Mouse (Mus musculus): ENCODE measurements around the gene 9130213A22Rik.

The 9130213A22Rik gene

DNA sequence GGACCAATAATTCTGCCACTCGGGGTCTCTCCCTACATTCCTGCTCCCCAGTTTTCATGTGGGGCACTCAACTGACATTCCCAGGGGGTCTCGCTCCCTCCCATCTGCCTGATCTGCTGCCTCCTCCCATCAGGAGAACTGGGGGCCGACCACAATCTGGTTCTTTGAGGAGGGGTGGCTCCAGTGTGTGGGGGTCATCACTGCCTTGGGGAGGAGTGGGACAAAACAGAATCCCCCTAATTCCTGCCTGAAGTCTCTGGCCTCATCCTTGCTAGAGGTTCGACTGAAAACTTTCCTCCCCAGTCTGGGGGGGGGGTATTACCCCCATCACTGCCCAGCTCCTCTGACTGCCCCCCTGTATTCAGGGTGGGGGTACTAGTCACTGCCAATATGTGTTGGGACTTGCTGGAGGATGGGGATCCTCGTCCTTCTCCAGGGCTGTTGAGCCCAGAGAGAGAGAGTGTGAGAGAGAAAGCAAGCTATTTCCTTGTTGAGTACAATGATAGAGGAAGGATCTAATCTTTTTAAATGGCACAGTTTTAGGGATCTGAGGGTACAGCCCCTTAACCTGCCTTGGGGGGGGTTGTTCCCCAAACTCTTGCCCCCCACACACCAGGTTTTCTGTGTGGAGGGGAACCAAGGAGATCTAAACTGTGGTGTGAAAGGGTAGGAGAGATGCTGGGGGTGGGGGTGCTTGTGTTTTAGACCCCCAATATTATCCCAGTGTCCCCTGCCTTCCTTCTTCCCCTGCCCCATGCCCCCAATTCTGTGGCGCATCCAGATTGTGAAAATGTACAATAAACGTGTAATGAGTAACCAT, 30.6 kb downstream of the 9130213A22Rik start:
- DNase-seq = peak; percentile 70

GRCm38 (mm10) chr11:69090367-69090766, 32.0 kb downstream of the 9130213A22Rik start:
- DNase-seq = peak; percentile 50

- peak; percentile 84 for DNase-seq
These were observed 32.6 kb downstream of the 9130213A22Rik start for GRCm38 (mm10) chr11:69089616-69090290.

DNA sequence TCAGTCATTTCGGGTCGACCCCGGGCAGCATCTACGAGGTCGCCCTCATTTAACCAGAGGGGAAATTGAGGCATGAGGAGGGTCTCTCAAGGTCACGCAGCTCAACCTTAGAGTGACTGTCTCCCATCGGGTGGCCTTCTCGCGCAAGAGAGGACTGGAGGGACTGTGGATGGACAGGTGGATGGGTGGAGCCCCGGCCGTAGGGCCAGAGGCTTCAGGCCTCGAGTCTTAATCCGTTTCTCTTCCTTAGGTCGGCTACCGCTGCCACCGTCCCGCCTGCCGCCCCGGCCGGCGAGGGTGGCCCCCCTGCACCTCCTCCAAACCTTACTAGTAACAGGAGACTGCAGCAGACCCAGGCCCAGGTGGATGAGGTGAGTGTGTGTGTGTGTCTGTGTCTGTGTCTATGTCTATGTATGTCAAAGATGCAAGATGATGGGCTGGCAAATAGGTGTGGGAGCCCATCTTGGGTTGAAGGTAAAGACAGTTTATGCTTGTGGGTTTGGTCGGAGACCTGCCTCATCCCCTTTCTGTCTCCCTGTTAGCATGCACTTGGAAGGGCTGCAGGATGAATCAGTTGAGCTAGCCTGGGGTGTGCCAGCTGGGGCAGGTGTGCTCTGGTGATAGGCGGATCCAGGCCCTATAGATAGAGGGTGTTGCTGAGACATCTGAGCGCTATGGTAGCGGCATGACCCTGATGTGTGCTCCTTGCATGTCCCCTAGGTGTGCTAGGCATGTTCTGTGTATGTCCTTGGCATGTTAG, 33.4 kb downstream of the 9130213A22Rik start:
- DNase-seq = no peak

- DNase-seq = peak; percentile 96
These were observed 34.1 kb downstream of the 9130213A22Rik start, which contains the start of gene Vamp2 for GRCm38 (mm10) chr11:69088103-69088855. Vamp2 (plus strand) TSS chr11:69088490.

DNA sequence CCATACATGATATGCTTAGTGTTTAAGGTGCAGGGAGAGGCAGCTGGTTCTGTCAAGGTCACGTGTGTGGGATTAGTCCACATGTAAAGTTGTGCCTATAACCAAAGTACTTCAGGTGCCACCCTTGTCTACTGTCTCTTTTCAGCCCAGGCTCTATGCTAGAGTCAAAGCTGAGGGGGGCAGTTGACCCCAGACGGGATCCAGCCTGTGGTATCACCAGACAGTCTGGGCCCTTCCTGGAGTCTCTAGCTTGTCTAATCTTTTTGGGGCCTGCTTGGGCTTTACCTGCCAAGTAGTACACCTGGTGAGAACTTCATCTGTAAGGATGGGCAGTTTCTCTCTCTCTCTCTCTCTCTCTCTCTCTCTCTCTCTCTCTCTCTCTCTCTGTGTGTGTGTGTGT, 34.8 kb downstream of the 9130213A22Rik start:
- DNase-seq = peak; percentile 51

- peak; percentile 64 for DNase-seq
These were observed 35.3 kb downstream of the 9130213A22Rik start for GRCm38 (mm10) chr11:69087082-69087481.

DNA sequence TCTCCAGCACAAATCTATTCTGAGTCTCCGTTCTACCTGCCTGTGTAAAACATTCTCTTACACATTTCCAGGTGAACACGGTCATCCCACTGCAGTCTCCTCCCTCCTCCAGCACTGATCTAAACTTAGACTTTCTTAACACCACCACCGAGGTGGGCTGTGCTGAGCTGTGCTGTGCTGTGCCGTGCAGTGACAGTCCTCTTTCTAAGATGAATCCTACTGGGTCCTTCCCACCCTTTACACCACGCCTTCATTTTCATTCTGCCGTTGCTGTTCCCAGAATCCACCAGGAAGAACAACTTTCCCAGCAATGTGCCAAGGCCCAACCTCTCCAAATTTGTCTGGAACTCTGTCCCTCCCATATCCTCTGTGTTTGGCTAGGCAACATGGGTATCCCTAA, 36.0 kb downstream of the 9130213A22Rik start:
- DNase-seq = peak; percentile 47

GRCm38 (mm10) chr11:69085608-69086007, 36.8 kb downstream of the 9130213A22Rik start:
- DNase-seq = peak; percentile 31

- no peak for DNase-seq
These were observed 40.8 kb downstream of the 9130213A22Rik start for GRCm38 (mm10) chr11:69081613-69082012.

DNA sequence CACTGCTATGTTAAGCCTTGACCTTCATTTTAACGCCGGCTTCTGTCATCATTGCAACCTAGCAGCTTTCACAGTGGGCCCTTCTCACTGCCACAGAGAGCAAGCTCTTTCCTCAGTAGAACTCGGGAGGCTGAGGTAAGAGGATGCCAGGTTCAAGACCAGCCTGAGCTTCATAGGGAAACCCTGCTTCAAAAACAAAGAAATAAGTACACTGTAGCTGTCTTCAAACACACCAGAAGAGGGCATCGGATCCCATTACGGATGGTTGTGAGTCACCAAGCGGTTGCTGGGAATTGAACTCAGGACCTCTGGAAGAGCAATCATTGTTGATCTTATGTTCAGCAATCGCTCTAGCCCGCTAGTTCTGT, 41.5 kb downstream of the 9130213A22Rik start:
- DNase-seq = no peak

DNA sequence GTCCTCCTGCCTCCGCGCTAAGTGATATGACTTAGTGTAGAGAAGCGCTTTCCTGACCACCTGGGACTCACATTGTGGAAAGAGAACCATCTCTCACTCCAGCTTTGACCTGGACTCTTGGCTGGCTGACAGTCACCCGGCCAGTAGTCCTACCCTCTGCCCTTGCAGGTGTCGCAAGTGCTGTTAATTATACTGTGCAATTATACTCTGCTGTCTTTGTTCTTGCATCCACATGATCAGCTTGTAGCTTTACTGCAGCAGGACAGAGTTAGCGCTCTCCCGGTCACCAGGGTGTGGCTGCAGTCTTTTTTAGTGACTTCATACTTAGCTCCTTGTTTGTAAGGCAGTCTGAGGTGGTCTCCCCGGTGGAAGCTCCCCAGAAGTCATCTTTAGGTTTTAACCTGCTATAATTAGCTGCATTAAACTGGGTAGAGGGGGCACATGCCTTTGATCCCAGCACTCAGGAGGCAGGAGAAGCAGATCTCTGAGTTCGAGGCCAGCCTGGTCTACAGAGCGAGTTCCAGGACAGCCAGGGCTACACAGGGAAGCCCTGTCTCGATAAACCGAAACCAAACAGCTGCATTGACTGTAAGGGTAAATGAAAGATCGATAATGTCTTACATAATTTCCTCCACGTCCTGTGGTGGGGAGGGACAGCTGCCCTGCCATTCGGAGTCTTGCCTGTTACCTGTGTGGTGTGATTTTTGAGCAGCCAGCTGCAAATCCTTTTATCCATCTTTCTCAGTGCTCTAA, 42.1 kb downstream of the 9130213A22Rik start:
- peak; percentile 21 for DNase-seq

DNA sequence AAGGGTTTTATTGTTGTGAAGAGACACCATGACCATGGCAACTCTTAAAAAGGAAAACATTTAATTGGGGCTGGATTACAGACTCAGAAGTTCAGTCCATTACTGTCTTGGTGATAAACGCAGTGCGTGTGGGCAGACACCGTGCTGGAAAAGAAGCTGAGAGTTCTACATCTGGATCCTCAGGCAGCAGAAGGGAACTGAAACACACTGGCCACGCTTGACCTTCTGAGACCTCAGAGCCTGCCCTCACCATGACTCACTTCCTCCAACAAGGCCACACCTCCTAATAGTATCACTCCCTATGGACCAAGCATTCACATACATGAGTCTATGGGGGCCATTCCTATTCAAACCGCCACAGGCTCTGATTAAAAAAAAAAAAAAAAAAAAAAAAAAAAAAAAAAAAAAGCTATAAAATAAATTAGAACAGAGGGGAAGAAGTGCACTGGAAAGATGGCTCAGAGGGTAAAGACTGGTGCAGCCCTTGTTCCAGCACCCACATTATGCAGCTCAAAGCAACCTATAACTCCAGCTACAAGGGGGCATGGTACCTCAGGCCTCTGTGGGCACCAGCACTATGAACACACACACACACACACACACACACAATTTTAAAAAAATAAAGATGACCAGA, 43.5 kb downstream of the 9130213A22Rik start:
- no peak for DNase-seq

- DNase-seq = no peak
These were observed 44.3 kb downstream of the 9130213A22Rik start for GRCm38 (mm10) chr11:69078041-69078440.

GRCm38 (mm10) chr11:69077316-69077715, 45.1 kb downstream of the 9130213A22Rik start:
- DNase-seq = no peak

DNA sequence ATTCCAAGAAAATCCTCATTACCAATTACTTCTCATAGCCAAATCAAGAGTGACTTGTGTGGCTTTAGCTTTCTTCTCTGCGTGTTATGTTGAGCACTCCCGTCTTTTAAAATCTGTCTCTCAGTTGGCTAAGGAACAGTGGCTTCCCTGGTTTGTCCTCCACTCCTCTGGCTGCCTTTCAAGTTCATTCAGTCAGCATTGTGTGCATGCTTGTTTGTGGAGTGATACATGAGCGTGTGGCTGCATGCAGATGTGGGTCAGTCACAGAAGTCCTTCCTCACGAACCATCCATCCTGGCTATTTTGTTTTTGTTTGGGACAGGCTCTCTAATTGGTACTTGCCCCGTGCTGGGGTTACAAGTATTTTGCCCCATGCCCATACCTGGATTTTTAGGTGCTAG, 45.8 kb downstream of the 9130213A22Rik start:
- DNase-seq = peak; percentile 34

DNA sequence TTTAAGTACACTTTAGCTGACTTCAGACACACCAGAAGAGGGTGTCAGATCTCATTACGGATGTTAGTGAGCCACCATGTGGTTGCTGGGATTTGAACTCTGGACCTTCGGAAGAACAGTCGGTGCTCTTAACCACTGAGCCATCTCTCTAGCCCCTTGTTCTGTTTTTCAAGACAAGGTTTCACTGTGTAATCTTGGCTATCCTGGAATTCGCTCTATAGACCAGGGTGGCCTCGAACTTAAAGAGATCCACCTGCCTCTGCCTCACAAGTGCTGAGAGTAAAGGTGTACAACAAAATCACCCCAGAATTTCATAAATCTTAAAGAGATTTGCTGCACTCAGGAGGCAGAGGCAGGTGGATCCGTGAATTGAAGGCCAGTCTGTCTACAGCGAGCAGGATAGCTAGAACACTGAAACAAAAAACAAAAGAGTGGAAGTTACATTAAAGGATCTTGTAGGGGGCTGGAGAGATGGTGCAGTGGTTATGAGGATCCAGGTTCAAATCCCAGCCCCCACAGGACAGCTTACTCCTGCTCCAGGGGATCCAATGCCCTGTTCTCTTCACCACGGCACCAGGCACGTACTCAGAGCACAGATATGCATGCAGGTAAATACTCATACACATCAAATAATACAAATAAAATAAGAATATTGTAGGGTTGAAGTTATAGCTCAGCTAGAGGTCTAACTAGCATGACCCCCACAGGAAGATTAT, 46.5 kb downstream of the 9130213A22Rik start:
- no peak for DNase-seq

GRCm38 (mm10) chr11:69074776-69075069, 47.7 kb downstream of the 9130213A22Rik start:
- DNase-seq = no peak

DNA sequence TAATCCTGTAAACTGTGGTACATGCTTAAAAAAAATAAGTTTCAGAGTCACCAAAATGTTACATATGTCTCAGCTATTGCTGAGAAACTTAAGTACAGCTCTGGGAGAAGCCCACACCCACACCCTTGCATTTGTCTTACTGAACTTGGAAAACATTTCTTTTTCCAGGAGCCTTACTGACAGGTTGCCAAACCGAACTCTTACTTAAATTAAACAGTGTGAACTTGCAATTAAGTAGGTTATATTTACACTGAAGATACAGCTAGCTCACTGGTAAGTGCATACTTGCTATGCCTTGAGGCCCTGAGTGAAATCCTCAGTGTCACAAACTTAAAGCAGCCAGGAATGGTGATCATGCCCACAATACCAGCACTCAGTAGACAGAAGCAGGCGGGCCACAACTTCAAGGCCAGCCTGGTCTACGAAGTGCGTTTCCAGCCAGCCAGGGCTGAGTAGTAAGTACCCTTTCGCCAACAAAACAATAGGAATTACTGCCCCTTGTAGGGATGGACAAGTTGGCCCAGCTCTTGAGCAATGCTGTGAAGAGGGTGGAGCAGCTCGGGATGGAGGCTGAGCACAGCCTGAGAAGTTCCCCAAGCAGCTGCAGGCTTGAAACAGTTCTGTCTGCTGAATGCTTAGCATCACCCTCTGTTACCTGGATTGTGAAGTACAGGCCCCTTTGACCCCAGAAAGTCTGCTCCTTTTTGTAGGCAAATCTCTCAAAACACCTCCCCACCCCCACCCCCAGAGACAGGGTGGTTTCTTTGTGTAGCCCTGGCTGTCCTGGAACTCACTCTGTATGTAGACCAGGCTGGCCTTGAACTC, 48.2 kb downstream of the 9130213A22Rik start:
- DNase-seq = peak; percentile 47
